Mouse (Mus musculus): ENCODE results near the gene Atp13a5. TPM values are rescaled to one million over a fixed set of nuclear protein-coding genes. Genes with fewer than 3 reads are reported as not detected.

The Atp13a5 gene
- polyA plus RNA-seq (2012; rRNA removed): 2.3 and 2.7 TPM in 2 replicates

GRCm38 (mm10) chr16:29378458-29378857, at the start of gene Atp13a5:
Atp13a5 (minus strand) TSS chr16:29378732.

GRCm38 (mm10) chr16:29209605-29210411, 168.7 kb downstream of the Atp13a5 start, which contains the start of gene Hrasls:
Hrasls (plus strand) TSS chr16:29209695.

Other genes with a start within 250 kb of the Atp13a5 start
- gene Hrasls, start 169.0 kb downstream of the Atp13a5 start, polyA plus RNA-seq (2012; rRNA removed): 0.87 and 3.0 TPM in 2 replicates
- gene Atp13a4, start 166.1 kb upstream of the Atp13a5 start, polyA plus RNA-seq (2012; rRNA removed): 0.17 TPM in 1 of 2 replicates, not detected in the other
- gene Opa1, start 200.6 kb upstream of the Atp13a5 start, polyA plus RNA-seq (2012; rRNA removed): 7.3 and 13.1 TPM in 2 replicates

Measured in ovary, adult 2 months (tissue).